12 mouse cellular contexts compared by ENCODE assay signal in genomic region chr11:120355277-120356039, GRCm38 (mm10). TPM values are rescaled to one million over a fixed set of nuclear protein-coding genes. Genes with fewer than 3 reads are reported as not detected.
DNase-seq lines count a peak whose midpoint lies in the region; ATAC-seq and TF ChIP-seq lines count a peak whose summit lies in the region.
"Had no signal": no experiment of that assay in that cellular context is flagged by ENCODE, and none has a peak within 500 bp of the region (broad histone marks: within the 10 kb centered on the region; RNA-seq: fewer than 3 reads in every experiment).

No protein-coding gene starts in this region.

- no peak for TF ChIP-seq EP300 in liver, embryonic 14.5 days (IDR thresholded peaks at IDR 0.05; ENCODE audit: low read depth)

- intact Hi-C loops in gastrocnemius, postnatal 14 days (cut with DNase I; ENCODE audit: low total_unique reads): no loop called here

- H3K4me1 ChIP-seq in liver, embryonic 14.5 days (replicated peaks; ENCODE audit: control insufficient read depth in 2 of 2, insufficient read depth in 2 of 2, low read length in 1 of 2): peaks cover 35 to 57% of the 10 kb centered on the region in 2 experiments

- 43% methylated on average over 5 of the region's 5 CpGs for WGBS in liver, embryonic 14.5 days (ENCODE audit: insufficient replicate concordance)

- no peaks in the 10 kb centered on the region for H3K36me3 ChIP-seq in liver, embryonic 14.5 days (replicated peaks; ENCODE audit: control insufficient read depth, insufficient read depth, low read depth)
- H3K36me3 ChIP-seq: hindbrain, embryonic 15.5 days had no signal

- peak overlapping the region; percentile 56 for H3K9ac ChIP-seq in liver, embryonic 14.5 days (replicated peaks)
- H3K9ac ChIP-seq: forebrain, postnatal 0 days; hindbrain, embryonic 15.5 days had no signal

- peak; percentile 3 for DNase-seq in gastrocnemius, postnatal 14 days
- DNase-seq in gastrocnemius, adult 8-10 months (ENCODE audit: low spot score in 2 of 2): no peak
- DNase-seq in kidney, postnatal 10 days: peak; percentile 50
- no peak for DNase-seq in kidney, adult 9 months
- DNase-seq in c-Kit-negative CD71-positive TER-119-positive erythroid progenitor cells, embryonic 14.5 days (ENCODE audit: low read depth, low spot score): peak; percentile 63
- DNase-seq in liver, embryonic 14.5 days (ENCODE audit: low read depth in 3 of 3, low spot score in 3 of 3): no peak
- no peak for DNase-seq in urinary bladder, postnatal 14 days (ENCODE audit: low spot score)
- DNase-seq: forebrain, postnatal 0 days; lung, adult 18-20 months; retina, postnatal 1 day had no signal

- TF ChIP-seq CTCF in liver, embryonic 14.5 days (IDR thresholded peaks at IDR 0.05; ENCODE audit: low read depth): no peak

- H3K27me3 ChIP-seq in liver, embryonic 14.5 days (ENCODE audit: control insufficient read depth, insufficient read depth, low read length): peaks cover 2% of the 10 kb centered on the region; the same call in 1 of the 2 replicates
- H3K27me3 ChIP-seq: hindbrain, embryonic 15.5 days had no signal

- ATAC-seq in liver, embryonic 14.5 days (ENCODE audit: insufficient read depth): peak; percentile 32; the same call in 1 of the 2 replicates
- no peak for ATAC-seq in megakaryocyte progenitor cell, adult 5-6 weeks (replicated peaks; ENCODE audit: poor library complexity)
- ATAC-seq: forebrain, postnatal 0 days had no signal

- H3K4me2 ChIP-seq in liver, embryonic 14.5 days (ENCODE audit: low read depth): peak overlapping the region; percentile 63
- H3K4me2 ChIP-seq: hindbrain, embryonic 15.5 days had no signal

- H3K27ac ChIP-seq in liver, embryonic 14.5 days: peak overlapping the region; percentile 96
- H3K27ac ChIP-seq: hindbrain, embryonic 15.5 days had no signal

- H3K4me3 ChIP-seq in liver, embryonic 14.5 days (ENCODE audit: insufficient read depth in 1 of 2, low read depth in 2 of 2, low read length in 2 of 2): peak overlapping the region; percentile 23 to 40; a peak in 2 of 4 replicates
- H3K4me3 ChIP-seq: hindbrain, embryonic 15.5 days had no signal

- H3K9me3 ChIP-seq in liver, embryonic 14.5 days (ENCODE audit: control insufficient read depth, low read length): no peaks in the 10 kb centered on the region
- H3K9me3 ChIP-seq: hindbrain, embryonic 15.5 days had no signal

RNA-seq across cellular contexts. Expression of gene Fscn2, which starts 5.9 kb away (rescaled TPM):
- total RNA-seq in gastrocnemius, postnatal 14 days (2021): under 1 TPM; 0.16 to 0.39 TPM
- total RNA-seq in gastrocnemius, adult 8-10 months (2022): under 1 TPM in 3 of 4 experiments, not detected in 1; 0.21 to 0.54 (median 0.29) TPM
- not detected in 2 replicates for polyA plus RNA-seq in liver, embryonic 14.5 days (2012; rRNA removed)
- polyA plus RNA-seq in liver, embryonic 14.5 days (2014; fragmentation: Nextera tagmentation; extraction: Ambion mirVana): not detected in 2 replicates
- not detected in 2 replicates for total RNA-seq in megakaryocyte progenitor cell, adult 5-6 weeks (2015)
- not detected in 2 replicates for total RNA-seq in megakaryocyte progenitor cell, adult 5-6 weeks (2017)

RNA-seq across cellular contexts. Expression of gene Actg1, which starts 7.1 kb away (rescaled TPM):
- total RNA-seq in gastrocnemius, postnatal 14 days (2021): 100 to 1,000 TPM; 308 to 391 TPM
- total RNA-seq in gastrocnemius, adult 8-10 months (2022): 100 to 1,000 TPM; 131 to 185 (median 162) TPM
- 256 and 265 TPM in 2 replicates for polyA plus RNA-seq in liver, embryonic 14.5 days (2012; rRNA removed)
- polyA plus RNA-seq in liver, embryonic 14.5 days (2014; fragmentation: Nextera tagmentation; extraction: Ambion mirVana): 451 and 544 TPM in 2 replicates
- total RNA-seq in megakaryocyte progenitor cell, adult 5-6 weeks (2015): 1,607 and 1,783 TPM in 2 replicates
- 724 and 844 TPM in 2 replicates for total RNA-seq in megakaryocyte progenitor cell, adult 5-6 weeks (2017)

RNA-seq across cellular contexts. Expression of gene Faap100, which starts 23.1 kb away (rescaled TPM):
- total RNA-seq in gastrocnemius, postnatal 14 days (2021): 10 to 100 TPM; 11.2 to 16.0 TPM
- 10 to 100 TPM; 11.5 to 13.5 (median 13.3) TPM for total RNA-seq in gastrocnemius, adult 8-10 months (2022)
- polyA plus RNA-seq in liver, embryonic 14.5 days (2012; rRNA removed): 5.3 and 6.3 TPM in 2 replicates
- 4.5 and 5.4 TPM in 2 replicates for polyA plus RNA-seq in liver, embryonic 14.5 days (2014; fragmentation: Nextera tagmentation; extraction: Ambion mirVana)
- 10.8 and 11.0 TPM in 2 replicates for total RNA-seq in megakaryocyte progenitor cell, adult 5-6 weeks (2015)
- total RNA-seq in megakaryocyte progenitor cell, adult 5-6 weeks (2017): 6.5 and 7.0 TPM in 2 replicates

Comparison
In these comparisons a context has a peak if more than half of its experiments do, and no peak if none do; other contexts are left out.
1. DNase-seq: peak in gastrocnemius, postnatal 14 days (single experiment), kidney, postnatal 10 days (single experiment) and c-Kit-negative CD71-positive TER-119-positive erythroid progenitor cells, embryonic 14.5 days (single experiment); none in gastrocnemius, adult 8-10 months (0 of 2), kidney, adult 9 months (single experiment), liver, embryonic 14.5 days (0 of 3) and urinary bladder, postnatal 14 days (single experiment).